Mouse (Mus musculus) liver, embryonic 13.5 days (tissue): ENCODE results near the gene Fcer1g. TPM values are rescaled to one million over a fixed set of nuclear protein-coding genes. Genes with fewer than 3 reads are reported as not detected.

ENCODE experiments used
- ATAC-seq: fragments of 200-750 bp; cut with Nextera tagmentation; 2 replicates; pipeline ENCODE4 v1.8.0; 2017; ENCODE audit warnings: low read depth, mild to moderate bottlenecking, moderate number of reproducible peaks, moderate library complexity
- DNase-seq: peaks from one replicate; pipeline ENCODE4 v3.0.0; 2022
- H3K27ac ChIP-seq: fragments of 300-500 bp; sonication (generic); 2 replicates; pipeline ENCODE4 v1.5.1; 2015; ENCODE audit warnings: moderate library complexity, mild to moderate bottlenecking, inconsistent platforms
- H3K27me3 ChIP-seq: fragments of 300-500 bp; sonication (generic); 2 replicates; pipeline ENCODE4 v1.6.1; 2015; ENCODE audit warnings: mild to moderate bottlenecking, inconsistent platforms
- H3K36me3 ChIP-seq: fragments of 300-500 bp; sonication (generic); 2 replicates; pipeline ENCODE4 v1.6.1; 2015; ENCODE audit warnings: mild to moderate bottlenecking, inconsistent platforms
- H3K4me1 ChIP-seq: fragments of 300-500 bp; sonication (generic); replicated peaks from 2 replicates; pipeline ENCODE4 v1.6.1; 2015; ENCODE audit warnings: inconsistent platforms
- H3K4me2 ChIP-seq: fragments of 300-500 bp; sonication (generic); 2 replicates; pipeline ENCODE4 v1.6.1; 2015; ENCODE audit warnings: inconsistent platforms, mild to moderate bottlenecking, moderate library complexity
- H3K4me3 ChIP-seq: fragments of 300-500 bp; sonication (generic); replicated peaks from 2 replicates; pipeline ENCODE4 v1.5.1; 2015; ENCODE audit warnings: mild to moderate bottlenecking, inconsistent platforms
- H3K9ac ChIP-seq: fragments of 300-500 bp; sonication (generic); 2 replicates; pipeline ENCODE4 v1.6.1; 2015; ENCODE audit warnings: mild to moderate bottlenecking, inconsistent platforms
- H3K9me3 ChIP-seq: fragments of 300-500 bp; sonication (generic); replicated peaks from 2 replicates; pipeline ENCODE4 v1.6.1; 2016; ENCODE audit warnings: inconsistent platforms
- WGBS: fragments of 180-500 bp; shearing (Covaris S2); methylation state at CpG from one replicate; pipeline ENCODE4 v1.1.7; 2015; ENCODE audit not compliant: insufficient replicate concordance; 5-methylcytosine and 5-hydroxymethylcytosine counted together
- polyA plus RNA-seq: library from polyadenylated mRNA; unstranded; fragments of >200 nt; fragmentation: Nextera tagmentation; extraction: Ambion mirVana; gene quantifications from 2 replicates; pipeline ENCODE4 v1.2.1, GENCODE M21; 2015

Gene Fcer1g
- polyA plus RNA-seq: 68.2 and 69.6 TPM in 2 replicates

DNA sequence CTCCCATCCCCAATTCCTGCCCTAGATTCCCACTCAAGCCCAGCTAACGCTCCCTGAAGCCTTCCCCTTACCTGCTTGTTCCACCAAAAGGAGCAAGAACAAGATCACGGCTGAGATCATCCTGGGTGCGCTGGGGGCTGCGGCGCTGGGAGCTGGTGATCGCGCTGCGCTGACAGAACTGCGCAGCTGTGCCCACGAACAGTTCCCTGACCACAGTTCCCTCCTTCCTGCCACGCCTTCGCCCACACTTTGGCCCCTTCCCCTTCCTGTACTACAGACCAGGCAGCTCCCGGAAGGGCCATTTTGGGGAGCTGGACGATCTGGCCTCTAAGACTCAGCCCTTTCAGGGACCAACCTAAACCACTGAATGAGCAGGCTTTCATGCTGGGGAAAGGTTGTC, at the start of gene Fcer1g:
Gene Fcer1g, minus strand, starts transcription at position 240 of the 400 bp plus-strand sequence.
- 0 out of 2 replicates have a peak, but pooled peaks cover 3% of the 10 kb centered on the region for H3K27me3 ChIP-seq
- ATAC-seq (no peak), DNase-seq (no peak)
- peaks cover 62% of the 10 kb centered on the region for H3K4me1 ChIP-seq
- peak within 1 kb of the TSS; percentile 36 for H3K4me3 ChIP-seq
- H3K9ac ChIP-seq: peak within 1 kb of the TSS; percentile 47
- WGBS: 28% methylated on average over 14 of the region's 14 CpGs
- H3K36me3 ChIP-seq: peaks cover 55% of the 10 kb centered on the region
- peak within 1 kb of the TSS; percentile 71 for H3K27ac ChIP-seq
- H3K4me2 ChIP-seq: peak within 1 kb of the TSS; percentile 41
- no peaks in the 10 kb centered on the region for H3K9me3 ChIP-seq

DNA sequence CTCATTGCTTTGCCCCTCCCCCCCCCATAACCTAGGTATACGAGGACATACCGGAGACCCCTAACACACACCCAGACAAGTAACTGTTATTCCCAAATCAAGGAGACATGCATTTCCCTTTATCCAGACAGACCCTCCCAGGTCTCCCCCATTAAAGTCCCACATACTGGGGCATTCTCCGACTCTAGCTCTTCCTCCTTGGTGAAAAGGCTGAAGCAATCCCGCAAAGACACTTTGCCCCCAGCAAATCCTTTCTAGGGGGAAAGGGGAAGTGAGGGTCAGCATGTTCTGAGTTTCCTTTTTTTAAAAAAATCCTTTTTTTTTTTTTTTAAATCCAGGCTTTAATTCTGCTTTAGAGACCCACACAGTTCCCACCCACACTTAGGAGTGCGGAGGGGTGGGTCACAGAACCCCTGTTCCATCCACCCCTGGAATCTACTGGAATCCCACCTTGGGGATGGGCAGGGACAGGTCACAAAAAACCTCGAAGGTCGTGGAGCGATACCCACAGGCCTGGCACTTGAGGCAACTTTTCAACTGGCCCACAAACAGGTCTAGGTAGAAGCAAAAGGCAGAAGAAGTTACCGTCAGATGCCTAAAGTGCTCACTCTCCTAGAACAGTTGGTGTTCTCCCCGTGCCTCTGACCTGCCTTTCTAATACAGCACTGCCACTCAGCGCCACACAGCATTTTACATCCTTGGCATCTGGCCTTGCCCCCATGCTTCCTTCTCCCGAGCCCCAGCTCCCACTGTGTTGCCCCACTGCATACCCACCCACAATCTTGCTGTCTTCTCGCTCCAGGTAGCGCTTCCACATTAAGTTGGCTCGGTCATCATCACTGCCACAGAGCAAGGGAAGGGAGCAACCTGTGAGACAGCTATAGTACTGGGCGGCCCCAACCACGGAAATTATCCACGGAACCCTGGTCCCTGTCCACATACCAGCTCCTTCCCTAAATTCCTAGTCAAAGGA, 49.3 kb upstream of the Fcer1g start:
- peak overlapping the region; percentile 90 for H3K4me2 ChIP-seq

DNA sequence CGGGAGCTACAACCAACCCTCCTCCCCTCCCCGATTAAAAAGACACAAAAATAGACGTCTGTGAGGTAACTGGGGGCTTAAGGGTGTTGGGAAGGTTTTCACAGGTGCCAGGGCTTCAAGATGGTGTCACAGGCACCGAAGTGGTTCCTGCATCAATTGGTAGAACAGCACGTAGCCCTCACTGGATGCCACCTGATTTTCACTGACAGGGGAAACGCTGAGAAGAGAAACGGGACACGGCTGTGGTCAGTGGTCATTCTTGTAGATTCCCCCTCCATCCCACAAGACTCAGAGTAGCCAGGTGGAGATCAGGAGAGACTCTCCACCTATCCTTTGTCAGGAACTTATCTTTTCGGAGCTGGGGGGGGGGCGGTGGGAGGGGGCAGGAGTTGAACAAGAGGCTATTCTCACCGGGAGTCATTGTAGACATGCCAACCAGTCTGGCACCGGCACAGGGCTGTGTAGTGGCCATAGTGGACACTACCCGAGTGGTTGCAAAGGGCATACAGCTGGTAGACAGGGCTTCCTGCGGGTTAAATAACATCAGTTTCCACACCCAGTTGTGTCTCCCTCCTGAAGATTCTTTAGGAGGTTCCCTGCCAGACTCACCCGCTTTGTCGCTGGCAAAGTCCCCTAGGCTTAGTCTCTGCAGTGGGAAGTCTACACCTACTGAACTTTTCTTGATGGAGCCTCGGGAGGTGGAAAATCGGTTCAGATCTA, 48.1 kb upstream of the Fcer1g start:
- no peak for DNase-seq
- peak overlapping the region; percentile 90 for H3K4me3 ChIP-seq
- H3K27ac ChIP-seq: peak overlapping the region; percentile 100
- peaks cover 79% of the 10 kb centered on the region for H3K4me1 ChIP-seq
- peak overlapping the region; percentile 90 for H3K4me2 ChIP-seq
- H3K27me3 ChIP-seq: no peaks in the 10 kb centered on the region
- H3K9ac ChIP-seq: peak overlapping the region; percentile 99
- 65% methylated on average over 18 of the region's 18 CpGs for WGBS
- ATAC-seq: no peak
- no peaks in the 10 kb centered on the region for H3K9me3 ChIP-seq
- peaks cover 68% of the 10 kb centered on the region for H3K36me3 ChIP-seq

More for the DNA sequence above, 49.3 kb upstream of the Fcer1g start:
- ATAC-seq: no peak
- Histone ChIP-seq H3K4me3 (peak overlapping the region; percentile 90; the same call in 1 of the 2 replicates), H3K4me1 (peaks cover 74% of the 10 kb centered on the region), H3K9ac (0 out of 2 replicates have a peak overlapping the region, but pooled peaks have one; percentile 99), H3K27me3 (no peaks in the 10 kb centered on the region), H3K9me3 (no peaks in the 10 kb centered on the region), H3K27ac (peak overlapping the region; percentile 100), H3K36me3 (peaks cover 58% of the 10 kb centered on the region)
- DNase-seq: no peak
- WGBS: 82% methylated on average over 18 of the region's 18 CpGs

DNA sequence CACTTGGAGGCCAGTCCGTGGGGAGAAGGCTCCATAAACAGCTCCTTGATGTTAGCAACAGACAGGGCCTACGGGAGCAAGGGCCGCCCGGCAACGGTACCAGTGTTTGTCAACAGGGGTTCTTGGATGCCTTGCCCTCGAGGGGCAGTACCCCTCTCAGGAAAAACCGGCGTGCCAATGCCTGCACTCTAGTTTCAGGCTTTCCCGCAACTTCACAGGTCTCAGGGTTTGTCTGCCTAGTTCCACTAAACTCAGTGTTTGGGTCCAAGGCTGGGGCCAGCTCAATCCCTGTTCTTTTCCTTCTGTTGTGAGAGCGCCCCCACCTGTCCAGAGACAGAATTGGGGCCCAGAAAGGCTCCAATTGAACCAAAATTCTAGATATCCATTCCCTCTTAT, 47.4 kb upstream of the Fcer1g start:
- DNase-seq (peak; percentile 78), ATAC-seq (peak; percentile 16)
- Histone ChIP-seq H3K27me3 (no peaks in the 10 kb centered on the region), H3K9ac (peak overlapping the region; percentile 99), H3K27ac (peak overlapping the region; percentile 100), H3K4me2 (peak overlapping the region; percentile 90), H3K4me1 (peaks cover 79% of the 10 kb centered on the region), H3K36me3 (peaks cover 76% of the 10 kb centered on the region), H3K4me3 (peak overlapping the region; percentile 90), H3K9me3 (no peaks in the 10 kb centered on the region)
- under 1% methylated on average over 10 of the region's 10 CpGs for WGBS

DNA sequence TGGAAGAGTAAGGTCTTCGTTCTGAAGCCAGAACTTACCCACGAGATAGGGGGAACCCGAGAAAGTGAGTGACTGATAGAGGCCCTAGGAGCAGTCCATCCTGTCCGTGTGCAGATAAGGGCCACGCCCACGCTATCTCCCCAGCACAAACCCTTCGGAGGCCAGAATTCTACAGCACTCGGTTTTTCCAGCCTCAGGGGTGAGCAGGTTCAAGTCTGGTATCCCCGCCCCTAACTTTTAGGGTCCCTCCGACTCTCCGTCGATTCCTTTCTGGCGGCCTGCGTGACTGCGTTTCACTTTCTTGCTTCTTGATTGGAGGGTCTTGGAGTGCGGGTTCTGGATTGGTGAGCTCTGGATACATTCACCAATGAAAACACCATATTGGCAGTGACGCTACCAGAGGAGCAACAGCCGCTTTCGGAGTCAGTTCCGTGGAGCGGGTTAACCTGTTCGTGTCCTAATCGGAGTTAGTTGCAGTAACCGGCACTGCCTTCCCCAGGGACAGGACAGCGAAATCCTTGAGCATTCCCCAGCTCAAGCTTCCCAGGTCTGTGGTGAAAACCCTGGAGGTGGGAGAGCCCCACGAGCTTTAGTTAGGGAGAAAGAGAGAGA, 46.9 kb upstream of the Fcer1g start, which contains the start of gene Ppox:
Gene Ppox, minus strand, starts transcription at position 271 of the 612 bp plus-strand sequence.
- Histone ChIP-seq H3K9ac (peak within 1 kb of the TSS; percentile 99), H3K27ac (peak within 1 kb of the TSS; percentile 100), H3K4me3 (peak within 1 kb of the TSS; percentile 90), H3K4me2 (peak within 1 kb of the TSS; percentile 90), H3K36me3 (peaks cover 76% of the 10 kb centered on the region), H3K4me1 (peaks cover 78% of the 10 kb centered on the region), H3K9me3 (no peaks in the 10 kb centered on the region), H3K27me3 (no peaks in the 10 kb centered on the region)
- under 1% methylated on average over 26 of the region's 26 CpGs for WGBS
- peak; percentile 95 for DNase-seq
- ATAC-seq: peak; percentile 95

DNA sequence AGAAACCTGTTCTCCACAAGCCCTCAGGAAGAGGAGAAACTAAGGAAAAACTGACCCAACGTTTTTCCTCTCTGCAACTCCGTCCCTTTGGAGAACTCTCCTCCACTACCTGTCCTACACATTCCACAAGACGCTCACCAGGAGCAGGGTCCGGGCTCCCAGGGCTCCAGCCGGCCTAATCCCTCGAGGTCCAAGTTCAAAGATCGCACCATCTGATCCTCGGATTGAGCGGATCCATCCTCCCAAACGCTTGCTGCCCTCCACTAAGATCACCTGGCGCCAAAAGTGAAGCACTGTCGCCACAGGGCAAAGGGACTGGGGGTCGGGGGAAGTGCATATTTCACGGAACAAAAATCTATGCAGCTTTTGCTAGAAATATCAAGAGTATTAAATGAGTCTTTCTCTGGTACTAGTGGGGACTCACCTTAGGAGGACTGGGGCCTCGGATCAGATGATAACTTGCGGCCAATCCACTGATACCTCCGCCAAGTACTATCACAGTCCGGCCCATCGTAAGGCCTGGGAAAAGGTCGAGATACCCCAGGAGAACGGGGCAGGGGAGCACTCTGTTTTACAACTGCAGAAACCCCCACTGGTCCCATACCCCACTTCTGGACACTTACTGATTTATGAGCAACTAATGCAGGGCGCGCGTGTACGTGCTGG, 46.2 kb upstream of the Fcer1g start:
- 1% methylated on average over 25 of the region's 25 CpGs for WGBS
- Histone ChIP-seq H3K4me3 (peak overlapping the region; percentile 90), H3K27ac (peak overlapping the region; percentile 100), H3K36me3 (peaks cover 77% of the 10 kb centered on the region), H3K27me3 (no peaks in the 10 kb centered on the region), H3K9ac (peak overlapping the region; percentile 99), H3K4me2 (peak overlapping the region; percentile 90), H3K9me3 (no peaks in the 10 kb centered on the region), H3K4me1 (peaks cover 72% of the 10 kb centered on the region)
- peak; percentile 55 for ATAC-seq
- DNase-seq: no peak

DNA sequence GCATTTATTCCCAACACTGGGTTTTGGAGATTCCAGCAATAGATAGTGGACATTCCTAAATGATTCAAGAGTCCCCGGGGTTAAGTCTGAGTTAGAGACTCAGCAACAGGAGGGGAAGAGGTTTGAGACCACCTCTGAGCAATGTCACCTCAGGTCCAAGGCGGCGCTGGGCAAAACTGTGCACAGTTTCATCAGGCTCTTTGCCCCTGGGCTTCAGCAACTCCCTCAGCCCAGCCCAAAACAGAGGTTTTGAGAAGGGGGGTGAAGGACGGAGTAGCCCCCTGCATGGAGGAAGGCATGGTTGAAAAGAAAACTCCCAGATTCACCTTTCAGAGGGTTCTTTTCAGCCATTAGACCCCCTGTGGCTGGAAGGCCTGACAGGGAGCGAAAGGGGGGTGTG, 45.6 kb upstream of the Fcer1g start:
- 41% methylated on average over 5 of the region's 5 CpGs for WGBS
- peak overlapping the region; percentile 100 for H3K27ac ChIP-seq
- DNase-seq: no peak
- H3K4me3 ChIP-seq: peak overlapping the region; percentile 90
- peak overlapping the region; percentile 90 for H3K4me2 ChIP-seq
- no peaks in the 10 kb centered on the region for H3K9me3 ChIP-seq
- peak overlapping the region; percentile 99 for H3K9ac ChIP-seq
- H3K27me3 ChIP-seq: no peaks in the 10 kb centered on the region
- H3K4me1 ChIP-seq: peaks cover 66% of the 10 kb centered on the region
- peaks cover 78% of the 10 kb centered on the region for H3K36me3 ChIP-seq
- ATAC-seq: no peak

DNA sequence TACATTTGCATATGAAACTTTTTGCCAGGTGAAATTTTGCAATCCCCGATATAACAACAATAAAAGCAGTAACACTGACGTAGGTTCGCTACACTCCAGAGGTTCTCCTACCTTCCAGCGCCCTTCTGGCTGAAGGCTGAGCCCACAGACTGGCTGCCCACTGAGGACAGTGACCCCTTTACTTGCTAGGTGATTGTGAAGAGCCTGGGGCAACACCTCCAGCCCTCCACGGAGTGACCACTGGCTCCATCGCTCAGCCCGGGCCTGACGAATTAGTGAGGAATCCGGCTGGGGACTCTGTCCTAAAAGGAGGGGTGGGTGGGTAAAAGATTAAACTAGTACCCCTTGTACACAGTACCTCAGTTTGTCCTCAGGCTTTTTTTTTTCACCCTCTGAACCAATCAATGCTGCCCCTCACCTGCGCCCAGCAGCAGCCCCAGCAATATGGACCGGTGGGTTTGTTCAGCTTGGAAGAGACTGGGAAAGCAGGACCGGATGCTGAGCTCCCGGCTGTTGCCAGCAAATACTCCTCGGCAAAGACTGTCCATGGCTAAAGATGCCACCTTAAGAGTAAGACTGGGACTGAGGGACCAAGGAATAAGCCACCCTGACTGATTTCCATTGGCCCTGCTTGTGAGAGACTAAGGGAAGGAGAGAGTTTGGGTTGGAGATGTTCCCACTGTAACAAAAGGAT, 45.0 kb upstream of the Fcer1g start:
- WGBS: 82% methylated on average over 14 of the region's 14 CpGs
- ATAC-seq (no peak), DNase-seq (no peak)
- Histone ChIP-seq H3K27me3 (no peaks in the 10 kb centered on the region), H3K4me1 (peaks cover 67% of the 10 kb centered on the region), H3K4me2 (peak overlapping the region; percentile 90), H3K36me3 (peaks cover 78% of the 10 kb centered on the region), H3K27ac (peak overlapping the region; percentile 100), H3K9me3 (no peaks in the 10 kb centered on the region), H3K9ac (peak overlapping the region; percentile 99), H3K4me3 (peak overlapping the region; percentile 90)

DNA sequence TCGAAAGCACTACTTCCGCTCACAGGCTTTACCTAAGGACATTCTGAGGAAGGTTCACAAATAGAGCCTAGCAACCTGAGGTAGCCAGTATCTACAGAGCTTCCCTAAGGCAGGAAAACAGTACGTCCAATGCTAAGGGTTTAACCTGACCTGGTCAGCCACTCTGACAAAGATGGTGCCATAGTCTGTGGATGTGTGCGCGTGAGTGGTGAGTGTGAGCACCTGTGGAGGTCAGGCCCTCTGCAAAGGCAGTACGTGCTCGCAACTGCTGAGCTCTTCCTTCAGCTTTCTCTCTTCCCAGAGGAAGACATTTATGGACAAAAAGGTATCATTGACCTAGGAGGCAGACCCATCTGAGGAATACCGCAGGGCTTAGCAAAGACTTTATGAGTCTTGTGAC, 44.3 kb upstream of the Fcer1g start:
- 94% methylated on average over 8 of the region's 8 CpGs for WGBS
- peak overlapping the region; percentile 100 for H3K27ac ChIP-seq

DNA sequence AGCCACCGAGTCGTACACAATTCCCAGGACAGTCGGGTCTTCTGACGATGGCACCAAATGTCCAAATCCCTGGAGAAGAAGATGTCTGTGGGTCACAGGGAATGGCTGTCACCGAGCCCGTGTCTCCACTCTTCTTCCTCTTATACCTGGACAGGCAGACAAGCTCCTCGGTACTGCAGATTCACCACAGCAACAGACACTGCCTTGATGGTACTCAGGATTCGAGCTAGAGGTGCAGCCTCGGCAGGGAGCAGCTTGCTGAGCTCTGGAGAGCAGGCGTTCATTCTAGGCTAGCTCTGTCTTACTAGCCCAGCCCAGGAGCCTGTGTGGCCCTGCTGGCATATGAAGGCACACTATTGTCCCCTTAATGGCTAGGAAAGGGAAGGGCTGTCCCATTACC, 43.6 kb upstream of the Fcer1g start:
- DNase-seq (no peak), ATAC-seq (no peak)
- H3K4me3 ChIP-seq: peak overlapping the region; percentile 90
- H3K36me3 ChIP-seq: peaks cover 78% of the 10 kb centered on the region
- no peaks in the 10 kb centered on the region for H3K27me3 ChIP-seq
- peak overlapping the region; percentile 90 for H3K4me2 ChIP-seq
- no peaks in the 10 kb centered on the region for H3K9me3 ChIP-seq
- peak overlapping the region; percentile 99 for H3K9ac ChIP-seq
- peaks cover 68% of the 10 kb centered on the region for H3K4me1 ChIP-seq
- H3K27ac ChIP-seq: peak overlapping the region; percentile 100
- 86% methylated on average over 10 of the region's 10 CpGs for WGBS

More for the DNA sequence above, 44.3 kb upstream of the Fcer1g start:
- no peak for DNase-seq
- H3K9ac ChIP-seq: peak overlapping the region; percentile 99
- peaks cover 78% of the 10 kb centered on the region for H3K36me3 ChIP-seq
- no peaks in the 10 kb centered on the region for H3K9me3 ChIP-seq
- H3K4me3 ChIP-seq: peak overlapping the region; percentile 90
- ATAC-seq: no peak
- peak overlapping the region; percentile 90 for H3K4me2 ChIP-seq
- H3K4me1 ChIP-seq: peaks cover 68% of the 10 kb centered on the region
- no peaks in the 10 kb centered on the region for H3K27me3 ChIP-seq
